ENCODE assay signal across 17 mouse cellular contexts in genomic region chr7:125558401-125558945, GRCm38 (mm10). TPM values are rescaled to one million over a fixed set of nuclear protein-coding genes. Genes with fewer than 3 reads are reported as not detected.
A peak's percentile ranks its signal among the peaks of the same experiment; 100 is the strongest.
DNase-seq lines count a peak whose midpoint lies in the region; ATAC-seq and TF ChIP-seq lines count a peak whose summit lies in the region.
"Had no signal": no experiment of that assay in that cellular context is flagged by ENCODE, and none has a peak within 500 bp of the region (broad histone marks: within the 10 kb centered on the region; RNA-seq: fewer than 3 reads in every experiment).

No protein-coding gene starts in this region.

- H3K9me3 ChIP-seq in hindbrain, embryonic 14.5 days (ENCODE audit: control insufficient read depth, low read length), result no peaks in the 10 kb centered on the region
- no peaks in the 10 kb centered on the region for H3K9me3 ChIP-seq in hindbrain, embryonic 16.5 days (ENCODE audit: control insufficient read depth, low read length)
- H3K9me3 ChIP-seq in midbrain, embryonic 14.5 days (ENCODE audit: control insufficient read depth, low read length), result no peaks in the 10 kb centered on the region
- no peaks in the 10 kb centered on the region for H3K9me3 ChIP-seq in midbrain, embryonic 13.5 days
- H3K9me3 ChIP-seq in intestine, postnatal 0 days (ENCODE audit: control insufficient read depth), result no peaks in the 10 kb centered on the region
- H3K9me3 ChIP-seq: hindbrain, embryonic 10.5 days; liver, embryonic 15.5 days had no signal

- no peak overlapping the region for H3K4me2 ChIP-seq in hindbrain, embryonic 14.5 days (replicated peaks)
- no peak overlapping the region for H3K4me2 ChIP-seq in hindbrain, embryonic 16.5 days (ENCODE audit: low read length)
- H3K4me2 ChIP-seq in midbrain, embryonic 14.5 days (ENCODE audit: low read length), result no peak overlapping the region
- H3K4me2 ChIP-seq in midbrain, embryonic 13.5 days (replicated peaks), result no peak overlapping the region
- no peak overlapping the region for H3K4me2 ChIP-seq in intestine, postnatal 0 days (replicated peaks; ENCODE audit: low read depth)
- H3K4me2 ChIP-seq: liver, embryonic 15.5 days had no signal

- no peak for ATAC-seq in hindbrain, embryonic 14.5 days (ENCODE audit: low FRiP score)
- ATAC-seq in hindbrain, embryonic 16.5 days, result no peak
- ATAC-seq in midbrain, embryonic 14.5 days (ENCODE audit: low FRiP score, low TSS enrichment), result no peak
- ATAC-seq in midbrain, embryonic 13.5 days, result no peak
- ATAC-seq in intestine, postnatal 0 days, result no peak

- H3K9ac ChIP-seq in hindbrain, embryonic 14.5 days, result no peak overlapping the region
- no peak overlapping the region for H3K9ac ChIP-seq in hindbrain, embryonic 16.5 days (ENCODE audit: low read depth, low read length)
- no peak overlapping the region for H3K9ac ChIP-seq in midbrain, embryonic 14.5 days (replicated peaks; ENCODE audit: low read length)
- H3K9ac ChIP-seq in midbrain, embryonic 13.5 days (replicated peaks), result no peak overlapping the region
- no peak overlapping the region for H3K9ac ChIP-seq in intestine, postnatal 0 days (ENCODE audit: low read depth, low read length)
- H3K9ac ChIP-seq: liver, embryonic 15.5 days had no signal

- no peak overlapping the region for H3K4me3 ChIP-seq in hindbrain, embryonic 14.5 days (replicated peaks; ENCODE audit: low read length)
- H3K4me3 ChIP-seq in hindbrain, embryonic 16.5 days (ENCODE audit: low read length), result no peak overlapping the region
- H3K4me3 ChIP-seq in midbrain, embryonic 14.5 days (replicated peaks; ENCODE audit: low read depth, low read length), result no peak overlapping the region
- H3K4me3 ChIP-seq in midbrain, embryonic 13.5 days (replicated peaks), result no peak overlapping the region
- no peak overlapping the region for H3K4me3 ChIP-seq in intestine, postnatal 0 days (ENCODE audit: low read depth, low read length)
- H3K4me3 ChIP-seq: hindbrain, embryonic 10.5 days; left cerebral cortex, adult 2 months; liver, embryonic 15.5 days had no signal

- H3K27me3 ChIP-seq in hindbrain, embryonic 14.5 days (ENCODE audit: control insufficient read depth, insufficient read depth, low read length), result no peaks in the 10 kb centered on the region
- H3K27me3 ChIP-seq in hindbrain, embryonic 16.5 days (replicated peaks; ENCODE audit: control insufficient read depth, insufficient read depth, low read length), result no peaks in the 10 kb centered on the region
- no peaks in the 10 kb centered on the region for H3K27me3 ChIP-seq in midbrain, embryonic 14.5 days (ENCODE audit: control insufficient read depth, insufficient read depth, low read length)
- peaks cover 4% of the 10 kb centered on the region for H3K27me3 ChIP-seq in midbrain, embryonic 13.5 days
- no peaks in the 10 kb centered on the region for H3K27me3 ChIP-seq in intestine, postnatal 0 days (replicated peaks; ENCODE audit: control insufficient read depth, insufficient read depth, low read length)

- DNase-seq in adrenal gland, adult 2 months, result peak; percentile 45
- no peak for DNase-seq in adrenal gland, postnatal 25 days
- DNase-seq in hindbrain, embryonic 14.5 days (ENCODE audit: low spot score), result peak; percentile 43
- peak; percentile 45 for DNase-seq in midbrain, embryonic 14.5 days
- DNase-seq in cerebellum, postnatal 4 days (ENCODE audit: low spot score in 2 of 2), result no peak
- DNase-seq: adrenal gland, postnatal 10 days; cerebellum, adult 9-11 months; kidney, adult 18-20 months; thymus, adult 18-20 months had no signal

- TF ChIP-seq CTCF in intestine, postnatal 0 days (IDR thresholded peaks at IDR 0.05; ENCODE audit: low read depth), result no peak

- no peak overlapping the region for H3K27ac ChIP-seq in hindbrain, embryonic 14.5 days
- H3K27ac ChIP-seq in hindbrain, embryonic 16.5 days (ENCODE audit: low read depth, low read length), result no peak overlapping the region
- no peak overlapping the region for H3K27ac ChIP-seq in midbrain, embryonic 14.5 days (replicated peaks; ENCODE audit: low read depth, low read length)
- H3K27ac ChIP-seq in midbrain, embryonic 13.5 days, result no peak overlapping the region
- H3K27ac ChIP-seq in intestine, postnatal 0 days (ENCODE audit: low read depth, low read length), result peak overlapping the region; percentile 62
- H3K27ac ChIP-seq: hindbrain, embryonic 10.5 days; left cerebral cortex, adult 2 months had no signal

- H3K36me3 ChIP-seq in hindbrain, embryonic 14.5 days (replicated peaks; ENCODE audit: control insufficient read depth, insufficient read depth), result no peaks in the 10 kb centered on the region
- H3K36me3 ChIP-seq in hindbrain, embryonic 16.5 days (ENCODE audit: control insufficient read depth, insufficient read depth, low read length), result no peaks in the 10 kb centered on the region
- no peaks in the 10 kb centered on the region for H3K36me3 ChIP-seq in midbrain, embryonic 14.5 days (ENCODE audit: control insufficient read depth, insufficient read depth, low read length)
- no peaks in the 10 kb centered on the region for H3K36me3 ChIP-seq in midbrain, embryonic 13.5 days
- peaks cover 12% of the 10 kb centered on the region; the same call in 1 of the 2 replicates for H3K36me3 ChIP-seq in intestine, postnatal 0 days (ENCODE audit: control insufficient read depth, insufficient read depth)
- H3K36me3 ChIP-seq: hindbrain, embryonic 10.5 days; liver, embryonic 15.5 days had no signal

- 47% methylated on average over 4 of the region's 4 CpGs for WGBS in hindbrain, embryonic 14.5 days
- 56% methylated on average over 4 of the region's 4 CpGs for WGBS in hindbrain, embryonic 16.5 days
- 52% methylated on average over 4 of the region's 4 CpGs for WGBS in midbrain, embryonic 14.5 days
- WGBS in midbrain, embryonic 13.5 days, result 51% methylated on average over 4 of the region's 4 CpGs
- 70% methylated on average over 4 of the region's 4 CpGs for WGBS in intestine, postnatal 0 days

- no peaks in the 10 kb centered on the region for H3K4me1 ChIP-seq in hindbrain, embryonic 14.5 days (replicated peaks; ENCODE audit: control insufficient read depth, insufficient read depth, low read length)
- H3K4me1 ChIP-seq in hindbrain, embryonic 16.5 days (ENCODE audit: control insufficient read depth, insufficient read depth, low read depth, low read length), result 0 out of 2 replicates have a peak, but pooled peaks cover 4% of the 10 kb centered on the region
- no peaks in the 10 kb centered on the region for H3K4me1 ChIP-seq in midbrain, embryonic 14.5 days (ENCODE audit: control insufficient read depth, insufficient read depth, low read length)
- no peaks in the 10 kb centered on the region for H3K4me1 ChIP-seq in midbrain, embryonic 13.5 days (replicated peaks)
- peaks cover 57% of the 10 kb centered on the region for H3K4me1 ChIP-seq in intestine, postnatal 0 days (replicated peaks; ENCODE audit: control insufficient read depth, insufficient read depth, low read length)

RNA-seq across cellular contexts. Expression of gene Il4ra, which starts 6.6 kb away (rescaled TPM):
- 100 to 1,000 TPM in 1 of 2 experiments, 10 to 100 TPM in 1; 49.6 to 142 TPM for total RNA-seq in adrenal gland, adult 2 months (2021)
- 76.2 and 114 TPM in 2 replicates for polyA plus RNA-seq in adrenal gland, adult 2 months (2012; rRNA removed)
- total RNA-seq in adrenal gland, postnatal 25 days (2021), result 100 and 101 TPM in 2 replicates
- 3.9 and 4.6 TPM in 2 replicates for polyA plus RNA-seq in hindbrain, embryonic 14.5 days (2014; fragmentation: Nextera tagmentation; extraction: Ambion mirVana)
- polyA plus RNA-seq in hindbrain, embryonic 16.5 days (2015; fragmentation: Nextera tagmentation; extraction: Ambion mirVana), result 5.6 and 6.2 TPM in 2 replicates
- polyA plus RNA-seq in midbrain, embryonic 14.5 days (2014; fragmentation: Nextera tagmentation; extraction: Ambion mirVana), result 2.4 and 4.7 TPM in 2 replicates
- polyA plus RNA-seq in midbrain, embryonic 13.5 days (2015; fragmentation: Nextera tagmentation; extraction: Ambion mirVana), result 3.0 and 3.9 TPM in 2 replicates
- 32.3 and 35.0 TPM in 2 replicates for polyA plus RNA-seq in intestine, postnatal 0 days (2015; fragmentation: Nextera tagmentation; extraction: Ambion mirVana)

RNA-seq across cellular contexts. Expression of gene Il21r, which starts 44.8 kb away (rescaled TPM):
- under 1 TPM; 0.52 to 0.76 TPM for total RNA-seq in adrenal gland, adult 2 months (2021)
- 1.9 and 2.4 TPM in 2 replicates for polyA plus RNA-seq in adrenal gland, adult 2 months (2012; rRNA removed)
- total RNA-seq in adrenal gland, postnatal 25 days (2021), result 0.43 TPM in 1 of 2 replicates, not detected in the other
- polyA plus RNA-seq in hindbrain, embryonic 14.5 days (2014; fragmentation: Nextera tagmentation; extraction: Ambion mirVana), result 0.40 and 0.50 TPM in 2 replicates
- polyA plus RNA-seq in hindbrain, embryonic 16.5 days (2015; fragmentation: Nextera tagmentation; extraction: Ambion mirVana), result 0.50 TPM in 2 replicates
- polyA plus RNA-seq in midbrain, embryonic 14.5 days (2014; fragmentation: Nextera tagmentation; extraction: Ambion mirVana), result 0.13 TPM in 1 of 2 replicates, not detected in the other
- 0.31 and 0.48 TPM in 2 replicates for polyA plus RNA-seq in midbrain, embryonic 13.5 days (2015; fragmentation: Nextera tagmentation; extraction: Ambion mirVana)
- polyA plus RNA-seq in intestine, postnatal 0 days (2015; fragmentation: Nextera tagmentation; extraction: Ambion mirVana), result 0.08 and 0.09 TPM in 2 replicates
- total RNA-seq: MEL had no signal
- polyA plus RNA-seq: heart, embryonic 14.5 days had no signal

Comparison
In these comparisons a context has a peak if more than half of its experiments do, and no peak if none do; other contexts are left out.
1. DNase-seq: peak in adrenal gland, adult 2 months (single experiment), hindbrain, embryonic 14.5 days (single experiment) and midbrain, embryonic 14.5 days (single experiment); none in adrenal gland, postnatal 25 days (single experiment) and cerebellum, postnatal 4 days (0 of 2).